Mouse (Mus musculus): Measurements from ENCODE around the gene Bfar. TPM values are rescaled to one million over a fixed set of nuclear protein-coding genes. Genes with fewer than 3 reads are reported as not detected.

Bfar gene
- total RNA-seq (2012; rRNA removed), result 44.4 and 44.9 TPM in 2 replicates
- 41.0 and 43.9 TPM in 2 replicates for total RNA-seq (2014; rRNA removed)
- 42.6 and 43.1 TPM in 2 replicates for polyA plus RNA-seq (2012; ENCODE audit: insufficient read length, low read depth)

DNA sequence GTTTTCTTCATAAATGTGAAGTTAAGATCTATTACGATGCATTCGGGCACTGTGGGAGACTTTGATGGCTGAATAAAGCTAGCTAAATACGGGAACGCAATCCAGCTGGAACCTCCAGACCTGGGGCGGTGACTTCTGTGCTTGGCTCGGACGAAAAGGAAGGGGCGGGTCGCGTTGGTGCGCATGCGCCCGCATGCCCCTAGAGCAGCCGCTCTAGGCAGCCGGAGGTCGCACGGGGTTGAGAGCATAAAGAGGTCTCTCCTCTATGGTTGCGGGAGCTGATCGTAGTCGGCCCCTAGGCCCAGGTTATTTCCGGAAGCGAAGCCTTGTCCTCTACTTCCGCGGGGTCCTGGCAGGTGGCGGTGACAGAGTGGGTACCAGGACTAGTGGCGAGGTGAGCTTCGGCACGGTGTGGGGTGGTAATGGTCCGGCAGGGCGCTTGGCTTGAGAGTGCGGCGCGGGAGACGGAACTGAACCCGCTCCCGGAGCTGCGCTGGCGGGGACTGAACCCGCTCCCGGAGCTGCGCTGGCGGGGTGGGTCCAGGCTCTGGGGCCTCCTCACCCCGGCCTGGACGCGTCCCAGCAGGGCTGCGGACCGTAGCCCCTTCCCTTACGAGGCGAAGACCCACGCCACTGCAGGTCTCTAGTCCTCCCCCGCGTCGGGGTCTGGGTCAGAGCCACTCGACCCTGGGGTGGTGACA, at the start of gene Bfar, which contains the start of gene 3110001I22Rik:
Gene Bfar, plus strand, starts transcription at position 174 of the 701 bp plus-strand sequence.
Gene 3110001I22Rik, plus strand, starts transcription at position 245 of the 701 bp plus-strand sequence.
- DNase-seq (ENCODE audit: extremely low read depth), result peak; percentile 97
- peak within 1 kb of the TSS; percentile 86 for H3K9ac ChIP-seq (ENCODE audit: insufficient read depth, low read depth)
- no peaks in the 10 kb centered on the region for H3K9me3 ChIP-seq (replicated peaks; ENCODE audit: low read length)
- peak within 1 kb of the TSS; percentile 92 for H3K4me2 ChIP-seq (ENCODE audit: insufficient read depth, low read depth, poor library complexity, severe bottlenecking)
- dilution Hi-C loops (cut with MboI; ENCODE audit: extremely low pct_ligation_motif_present, extremely low pct_unique_long_range_greater_than_20kb, low sequenced_read_pairs), result no loop called here
- in situ Hi-C loops (cut with MboI; ENCODE audit: low pct_ligation_motif_present, low pct_unique_long_range_greater_than_20kb, low sequenced_read_pairs), result no loop called here
- H3K36me3 ChIP-seq (replicated peaks in 1 of 2; ENCODE audit: control insufficient read depth in 1 of 2, insufficient read depth in 1 of 2, low read length in 1 of 2), result peaks cover 6 to 26% of the 10 kb centered on the region in 2 experiments
- H3K79me2 ChIP-seq (replicated peaks; ENCODE audit: control insufficient read depth, extremely low read depth, insufficient read depth, poor library complexity, severe bottlenecking), result peaks cover 43% of the 10 kb centered on the region
- TF ChIP-seq KAT2A (IDR thresholded peaks at IDR 0.05; ENCODE audit: insufficient replicate concordance, low read length), result peak; percentile 85; the same call in 1 of the 2 replicates
- peak; percentile 97 for TF ChIP-seq NRF1 (IDR thresholded peaks at IDR 0.05; ENCODE audit: low read depth, low read length)
- peak; percentile 30; the same call in 1 of the 2 replicates for TF ChIP-seq ETS1 (conservative IDR thresholded peaks at IDR 0.05; ENCODE audit: low read depth, low read length)
- TF ChIP-seq POLR2A (IDR thresholded peaks at IDR 0.05; ENCODE audit: low read depth, low read length), result peak; percentile 97
- peak; percentile 73; the same call in 1 of the 2 replicates for TF ChIP-seq E2F4 (IDR thresholded peaks at IDR 0.05; ENCODE audit: insufficient replicate concordance, low read depth, low read length)
- no peak for TF ChIP-seq RAD21 (IDR thresholded peaks at IDR 0.05; ENCODE audit: low read depth, low read length)
- no peak for TF ChIP-seq RCOR1 (conservative IDR thresholded peaks at IDR 0.05; ENCODE audit: low read depth, low read length)
- no peak for TF ChIP-seq ZKSCAN1 (IDR thresholded peaks at IDR 0.05; ENCODE audit: borderline replicate concordance, low read depth, low read length)
- no peak for TF ChIP-seq CTCF (conservative IDR thresholded peaks at IDR 0.05 in 1 of 2, IDR thresholded peaks at IDR 0.05 in 1 of 2; ENCODE audit: low read depth in 2 of 2, low read length in 2 of 2)
- TF ChIP-seq MAX (IDR thresholded peaks at IDR 0.05; ENCODE audit: low read length), result no peak; the same call in 1 of the 2 replicates
- TF ChIP-seq MEF2A (IDR thresholded peaks at IDR 0.05; ENCODE audit: borderline replicate concordance, low read depth, low read length), result peak; percentile 23; the same call in 1 of the 2 replicates
- TF ChIP-seq TCF12 (IDR thresholded peaks at IDR 0.05; ENCODE audit: low read depth, low read length), result peak; percentile 93
- TF ChIP-seq CHD2 (IDR thresholded peaks at IDR 0.05; ENCODE audit: low read length), result no peak
- TF ChIP-seq USF1 (IDR thresholded peaks at IDR 0.05; ENCODE audit: low read depth, low read length), result no peak
- peak; percentile 66; the same call in 1 of the 2 replicates for TF ChIP-seq MXI1 (IDR thresholded peaks at IDR 0.05; ENCODE audit: low read depth, low read length)
- TF ChIP-seq POLR2AphosphoS2 (IDR thresholded peaks at IDR 0.05; ENCODE audit: low read depth, low read length), result peak; percentile 80
- 0 out of 2 replicates have a peak, but pooled peaks have one; percentile 48 for TF ChIP-seq BHLHE40 (IDR thresholded peaks at IDR 0.05; ENCODE audit: low read depth, low read length)
- no peak for TF ChIP-seq JUN (IDR thresholded peaks at IDR 0.05; ENCODE audit: insufficient read depth, low read depth, low read length)
- TF ChIP-seq HCFC1 (IDR thresholded peaks at IDR 0.05; ENCODE audit: low read depth, low read length), result peak; percentile 93
- TF ChIP-seq MYC (IDR thresholded peaks at IDR 0.05; ENCODE audit: low read depth, low read length), result no peak; the same call in none of the 2 replicates
- no peak for TF ChIP-seq USF2 (conservative IDR thresholded peaks at IDR 0.05; ENCODE audit: low read depth, low read length)
- no peak for TF ChIP-seq MAFK (IDR thresholded peaks at IDR 0.05; ENCODE audit: insufficient replicate concordance, low read length)
- no peak for TF ChIP-seq JUND (conservative IDR thresholded peaks at IDR 0.05; ENCODE audit: low read depth, low read length)
- no peak for TF ChIP-seq PAX5 (IDR thresholded peaks at IDR 0.05; ENCODE audit: low read length)
- 0 out of 2 replicates have a peak, but pooled peaks have one; percentile 18 for TF ChIP-seq CHD1 (IDR thresholded peaks at IDR 0.05; ENCODE audit: low read depth, low read length)
- TF ChIP-seq ZMIZ1 (IDR thresholded peaks at IDR 0.05; ENCODE audit: low read depth, low read length), result peak; percentile 93
- no peak for TF ChIP-seq SMC3 (IDR thresholded peaks at IDR 0.05; ENCODE audit: low read depth, low read length)
- TF ChIP-seq ELF1 (IDR thresholded peaks at IDR 0.05; ENCODE audit: low read depth, low read length), result peak; percentile 96
- no peak for TF ChIP-seq IRF4 (IDR thresholded peaks at IDR 0.05; ENCODE audit: low read depth, low read length)
- peak; percentile 75 for TF ChIP-seq GABPA (IDR thresholded peaks at IDR 0.05; ENCODE audit: insufficient replicate concordance, low read depth, low read length)
- TF ChIP-seq TBP (conservative IDR thresholded peaks at IDR 0.05; ENCODE audit: low read depth, low read length), result peak; percentile 97
- no peak for TF ChIP-seq ZNF384 (IDR thresholded peaks at IDR 0.05; ENCODE audit: low read depth, low read length)
- TF ChIP-seq ZC3H11A (IDR thresholded peaks at IDR 0.05; ENCODE audit: low read depth, low read length), result no peak
- TF ChIP-seq NELFE (IDR thresholded peaks at IDR 0.05; ENCODE audit: low read depth, low read length), result peak; percentile 99
- no peak; the same call in 1 of the 2 replicates for TF ChIP-seq UBTF (IDR thresholded peaks at IDR 0.05; ENCODE audit: low read depth, low read length)
- TF ChIP-seq EP300 (IDR thresholded peaks at IDR 0.05; ENCODE audit: low read length), result no peak
- TF ChIP-seq MAZ (IDR thresholded peaks at IDR 0.05; ENCODE audit: low read depth, low read length), result no peak; the same call in 1 of the 2 replicates
- peak; percentile 83 for TF ChIP-seq SIN3A (IDR thresholded peaks at IDR 0.05; ENCODE audit: low read length)
- peak within 1 kb of the TSS; percentile 65 to 86 (median 81) for H3K4me3 ChIP-seq (replicated peaks in 1 of 3; ENCODE audit: low read depth in 2 of 3, low read length in 2 of 3, poor library complexity in 1 of 3)
- peak within 1 kb of the TSS; percentile 39 for H3K27ac ChIP-seq (ENCODE audit: insufficient read depth, low read depth)
- no peaks in the 10 kb centered on the region for H3K27me3 ChIP-seq (replicated peaks)
- peaks cover 0 to 40% of the 10 kb centered on the region in 2 experiments for H3K4me1 ChIP-seq (ENCODE audit: control insufficient read depth in 1 of 2, insufficient read depth in 2 of 2)

All from CH12.LX (cell line).